Mouse (Mus musculus) ovary, postnatal 36 days (tissue): ENCODE measurements around the gene Ston1.

Source experiments
- DNase-seq: peaks from one replicate; pipeline ENCODE4 v3.0.0; 2022; ENCODE audit warnings: low spot score, mixed read lengths

Ston1 gene

DNA sequence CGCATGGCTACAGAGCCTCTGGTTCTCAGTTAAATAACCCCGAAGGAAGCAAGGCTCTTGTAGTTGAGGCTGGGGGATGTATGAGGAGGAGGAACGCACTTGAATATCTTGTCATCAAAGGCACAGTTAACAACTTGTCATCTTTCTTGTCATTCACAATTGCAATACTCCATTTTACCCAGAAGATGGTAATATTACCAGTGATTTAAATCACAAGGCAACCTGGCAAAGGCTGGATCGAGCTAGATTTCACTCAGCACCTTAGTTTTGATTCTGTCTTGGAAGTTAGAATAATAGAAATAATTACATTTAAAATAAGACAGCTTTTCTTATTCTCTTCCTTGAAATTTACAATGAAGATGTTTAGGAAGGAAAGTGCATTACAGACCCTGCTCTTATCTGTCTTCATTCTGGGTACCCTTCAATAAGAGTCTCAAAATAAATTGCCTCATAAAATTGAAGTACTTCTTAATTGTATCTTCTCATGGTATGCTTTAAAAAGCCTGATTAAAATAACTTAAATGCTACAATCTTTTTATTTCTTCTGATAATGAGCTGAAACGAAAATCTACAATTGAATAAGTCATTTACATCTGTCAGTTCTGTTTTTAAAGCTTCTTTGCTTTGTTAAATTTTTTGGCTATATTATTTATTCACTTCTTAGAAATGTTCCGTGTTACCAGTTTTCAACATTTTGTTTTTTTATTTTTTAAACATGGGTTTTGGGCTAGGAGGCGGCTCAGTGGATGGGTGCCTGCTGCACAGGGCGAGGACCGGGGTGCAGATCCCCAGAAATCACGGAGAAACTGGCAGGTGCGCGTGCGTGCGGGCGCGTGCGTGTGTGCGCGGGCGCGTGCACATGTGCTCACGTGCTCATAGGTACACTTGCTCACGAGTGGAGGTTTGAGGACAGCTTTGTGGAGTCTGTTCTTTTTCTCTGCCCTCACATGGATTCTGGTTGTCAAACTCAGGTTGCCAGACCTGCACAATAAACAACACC, 78.1 kb downstream of the Ston1 start:
- no peak for DNase-seq

DNA sequence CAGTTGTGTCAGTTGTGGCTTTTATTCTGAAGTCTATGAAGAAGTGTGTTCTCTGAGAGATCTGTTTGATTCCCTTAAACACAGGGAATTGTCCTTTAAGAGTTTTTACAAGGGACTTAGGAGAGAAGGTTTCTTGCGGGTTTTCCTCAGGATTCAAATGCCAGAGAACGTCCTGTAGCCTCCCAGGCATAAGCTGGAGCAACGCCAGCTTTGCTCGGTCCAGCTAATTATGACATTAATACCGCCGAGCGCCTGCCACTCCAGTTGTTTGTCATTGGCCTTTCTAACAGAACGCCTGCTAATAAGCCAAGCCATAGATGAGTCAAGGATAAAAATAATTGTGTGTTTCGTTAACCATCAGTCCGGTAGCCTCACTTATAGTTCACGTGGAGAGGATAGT, 90.7 kb downstream of the Ston1 start:
- DNase-seq = no peak

DNA sequence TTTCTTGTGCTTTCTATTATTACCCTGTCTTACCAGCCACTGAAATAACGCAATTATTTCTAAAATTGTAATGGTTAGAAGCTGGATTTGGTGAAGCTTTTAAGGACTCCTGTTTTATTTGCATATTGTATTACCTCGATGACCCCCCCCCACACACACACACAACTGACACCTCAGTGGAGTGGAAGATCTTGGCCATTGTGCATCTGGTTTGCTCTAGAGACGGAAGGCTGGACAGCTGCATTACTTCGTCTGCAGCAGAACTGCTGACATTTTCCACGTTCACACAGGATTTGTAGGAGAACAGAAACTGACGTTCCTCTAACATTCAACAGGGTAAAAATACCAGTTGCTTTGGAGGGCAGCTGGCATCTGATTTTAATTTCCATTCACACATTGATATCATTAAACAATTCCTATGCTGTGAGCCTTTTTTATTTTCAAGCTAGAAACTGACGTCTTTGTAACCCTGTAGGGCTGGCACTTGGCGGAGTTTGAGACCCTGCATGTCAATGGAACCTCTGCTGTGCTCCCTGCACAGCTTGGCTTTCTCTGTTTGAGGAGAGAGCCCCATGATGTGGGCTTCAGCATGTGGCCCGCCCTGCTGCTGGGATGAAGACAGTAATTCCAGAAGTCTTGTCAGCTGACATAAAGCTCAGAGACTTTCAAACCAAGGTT, 99.3 kb downstream of the Ston1 start:
- DNase-seq = no peak

DNA sequence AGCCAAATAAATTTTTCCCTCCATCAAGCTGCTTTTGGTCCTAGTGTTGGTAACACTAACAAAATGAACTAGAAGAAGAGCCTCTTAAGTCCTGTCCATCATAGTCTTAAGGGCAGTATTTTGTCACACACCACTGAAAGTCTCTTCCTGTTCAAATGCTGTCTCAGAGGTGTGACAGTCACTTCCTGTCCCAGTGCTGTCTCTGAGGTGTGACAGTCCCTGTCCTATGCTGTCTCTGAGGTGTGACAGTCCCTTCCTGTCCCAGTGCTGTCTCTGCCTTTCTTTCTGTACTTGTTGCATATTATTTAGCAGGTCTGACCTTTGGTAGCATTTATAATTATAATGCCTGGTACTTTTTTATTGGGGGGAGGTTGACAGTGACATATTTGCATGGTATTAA, 103.4 kb downstream of the Ston1 start:
- DNase-seq = no peak

DNA sequence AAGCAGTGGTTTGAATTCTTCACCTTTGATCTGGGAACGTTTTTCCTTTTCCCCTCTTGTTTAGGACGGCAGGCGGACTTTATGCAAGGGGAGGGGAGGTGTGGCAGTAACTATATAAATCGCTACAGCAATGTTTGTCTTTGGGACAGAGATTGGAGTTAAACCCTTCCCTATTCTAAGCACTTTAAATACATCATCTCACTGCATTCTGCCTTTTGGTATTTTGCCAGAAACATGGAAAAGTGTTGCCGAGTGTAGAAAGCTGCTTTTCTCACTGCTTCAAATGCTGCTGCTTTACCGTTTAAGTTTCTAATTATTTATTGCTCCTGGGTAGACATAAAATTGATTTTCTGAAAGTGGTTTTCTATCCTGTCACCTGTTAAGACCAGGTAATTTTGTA, 104.9 kb downstream of the Ston1 start:
- no peak for DNase-seq

DNA sequence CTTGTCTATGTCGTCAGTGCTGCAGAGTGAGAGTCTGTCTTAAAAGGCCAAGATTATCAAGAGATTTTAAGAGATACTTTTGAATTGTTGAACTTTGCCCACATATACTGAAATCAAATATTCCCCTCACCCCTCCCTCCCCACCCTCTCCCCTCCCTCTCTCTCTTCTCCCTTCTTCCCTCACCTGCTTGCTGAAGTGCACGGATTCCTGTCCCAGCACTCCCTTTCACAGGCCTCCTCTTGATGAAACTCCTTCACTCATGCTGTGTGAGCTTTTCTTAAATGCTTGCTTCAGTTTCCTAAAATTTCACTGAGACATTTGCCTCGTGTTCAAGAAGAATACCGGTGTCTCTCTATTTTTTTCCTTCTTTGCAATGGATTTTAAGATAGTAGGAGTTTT, 105.6 kb downstream of the Ston1 start:
- DNase-seq = no peak

DNA sequence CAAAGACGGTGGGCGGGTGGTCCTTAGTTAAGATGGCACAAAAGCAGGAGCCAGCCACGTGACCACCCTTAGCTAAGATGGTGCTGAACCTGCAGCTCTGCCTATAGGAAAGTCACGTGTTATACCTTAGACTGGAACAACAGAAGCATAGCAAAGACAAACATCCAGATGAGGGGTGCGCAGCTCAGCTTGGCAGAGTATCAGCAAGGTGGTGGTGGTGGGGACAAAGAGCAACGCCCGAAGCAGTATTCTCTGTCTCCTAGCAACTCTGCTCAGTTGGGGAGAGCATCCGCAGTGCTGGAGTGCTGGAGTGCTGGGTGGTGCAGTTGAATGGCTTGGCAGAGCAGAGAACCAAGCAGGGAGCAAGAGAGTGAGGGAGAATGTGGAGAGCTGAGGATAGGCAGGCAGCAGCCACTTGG, 108.8 kb downstream of the Ston1 start:
- no peak for DNase-seq
